Mouse (Mus musculus) limb, embryonic 14.5 days (tissue): ENCODE data around the gene Dclk3. TPM values are rescaled to one million over a fixed set of nuclear protein-coding genes. Genes with fewer than 3 reads are reported as not detected.

Experiments used
- ATAC-seq: fragments of 200-750 bp; cut with Nextera tagmentation; 2 replicates; pipeline ENCODE4 v1.8.0; 2017; ENCODE audit warnings: low read depth, moderate number of reproducible peaks, moderate TSS enrichment; ENCODE audit not compliant: low FRiP score
- DNase-seq: peaks from one replicate; pipeline ENCODE4 v3.0.0-alpha.2; 2015; ENCODE audit warnings: low spot score
- H3K27ac ChIP-seq: fragments of 300-500 bp; sonication (generic); replicated peaks from 2 replicates; pipeline ENCODE4 v1.5.1; 2014; ENCODE audit warnings: low read depth, mild to moderate bottlenecking, low read length, moderate library complexity, mixed read lengths
- H3K27me3 ChIP-seq: fragments of 300-500 bp; sonication (generic); 2 replicates; pipeline ENCODE4 v1.6.1; 2014; ENCODE audit warnings: low read length, mixed read lengths; ENCODE audit not compliant: control insufficient read depth, insufficient read depth
- H3K36me3 ChIP-seq: fragments of 300-500 bp; sonication (generic); 2 replicates; pipeline ENCODE4 v1.6.1; 2014; ENCODE audit warnings: mild to moderate bottlenecking, low read length, moderate library complexity, mixed read lengths; ENCODE audit not compliant: control insufficient read depth, insufficient read depth
- H3K4me1 ChIP-seq: fragments of 300-500 bp; sonication (generic); 2 replicates; pipeline ENCODE4 v1.6.1; 2014; ENCODE audit warnings: antibody characterized with exemption, low read length, mixed read lengths; ENCODE audit not compliant: control insufficient read depth, insufficient read depth
- H3K4me2 ChIP-seq: fragments of 300-500 bp; sonication (generic); replicated peaks from 2 replicates; pipeline ENCODE4 v1.6.1; 2014; ENCODE audit warnings: low read depth, mild to moderate bottlenecking, low read length, moderate library complexity; ENCODE audit not compliant: severe bottlenecking
- H3K4me3 ChIP-seq: fragments of 300-500 bp; sonication (generic); replicated peaks from 2 replicates; pipeline ENCODE4 v1.5.1; 2014; ENCODE audit warnings: low read length
- H3K9ac ChIP-seq: fragments of 300-500 bp; sonication (generic); 2 replicates; pipeline ENCODE4 v1.6.1; 2014; ENCODE audit warnings: mild to moderate bottlenecking, low read depth, low read length, moderate library complexity; ENCODE audit not compliant: severe bottlenecking
- H3K9me3 ChIP-seq: fragments of 300-500 bp; sonication (generic); 2 replicates; pipeline ENCODE4 v1.6.1; 2016; ENCODE audit warnings: low read length; ENCODE audit not compliant: control insufficient read depth
- POLR2A ChIP-seq: fragments of 200-500 bp; IDR thresholded peaks from 2 replicates; pipeline ENCODE4 v1.8.0; 2012; ENCODE audit warnings: inconsistent platforms, mild to moderate bottlenecking, moderate library complexity, borderline replicate concordance; ENCODE audit not compliant: insufficient read depth, insufficient read length; ENCODE audit errors: extremely low read depth
- WGBS: fragments of 180-500 bp; shearing (Covaris S2); extraction: QIAGEN DNeasy Blood & Tissue Kit; methylation state at CpG from one replicate; pipeline ENCODE4 v1.1.7; 2014; 5-methylcytosine and 5-hydroxymethylcytosine counted together
- polyA plus RNA-seq, 2 experiments: library from polyadenylated mRNA; depleted of rRNA in 1 of 2; stranded (reverse) in 1 of 2; unstranded in 1 of 2; fragments of >200 nt; fragmentation: Nextera tagmentation in 1 of 2; extraction: Ambion mirVana in 1 of 2; gene quantifications; 2 replicates each; pipeline versions ENCODE4 v1.2.1 to v1.2.3; 2012 to 2014

The Dclk3 gene
- polyA plus RNA-seq, 2 experiments = 0.41 to 0.74 TPM

GRCm38 (mm10) chr9:111481011-111481410 lies 42.1 kb downstream of the Dclk3 start:
- DNase-seq (no peak), ATAC-seq (no peak)
- no peaks in the 10 kb centered on the region for H3K9me3 ChIP-seq
- H3K4me2 ChIP-seq = no peak overlapping the region
- WGBS = 87% methylated on average over 3 of the region's 3 CpGs
- no peaks in the 10 kb centered on the region for H3K4me1 ChIP-seq
- TF ChIP-seq POLR2A = no peak
- no peak overlapping the region for H3K27ac ChIP-seq
- H3K36me3 ChIP-seq = no peaks in the 10 kb centered on the region
- no peak overlapping the region for H3K9ac ChIP-seq
- no peaks in the 10 kb centered on the region for H3K27me3 ChIP-seq
- no peak overlapping the region for H3K4me3 ChIP-seq

- no peak for ATAC-seq
Measured at GRCm38 (mm10) chr9:111486645-111487477, 48.0 kb downstream of the Dclk3 start.

GRCm38 (mm10) chr9:111490583-111490982 lies 51.7 kb downstream of the Dclk3 start:
- H3K27ac ChIP-seq = no peak overlapping the region
- DNase-seq (no peak), ATAC-seq (no peak)
- no peak overlapping the region for H3K9ac ChIP-seq
- H3K36me3 ChIP-seq = no peaks in the 10 kb centered on the region
- 8% methylated on average over 8 of the region's 8 CpGs for WGBS
- no peak overlapping the region for H3K4me2 ChIP-seq
- 0 out of 2 replicates have a peak, but pooled peaks cover 3% of the 10 kb centered on the region for H3K27me3 ChIP-seq
- no peak for TF ChIP-seq POLR2A
- no peak overlapping the region for H3K4me3 ChIP-seq
- no peaks in the 10 kb centered on the region for H3K4me1 ChIP-seq
- no peaks in the 10 kb centered on the region for H3K9me3 ChIP-seq

More at GRCm38 (mm10) chr9:111486645-111487477, 48.0 kb downstream of the Dclk3 start:
- H3K4me2 ChIP-seq = no peak overlapping the region
- no peaks in the 10 kb centered on the region for H3K9me3 ChIP-seq
- no peak for DNase-seq
- no peak for TF ChIP-seq POLR2A
- no peak overlapping the region for H3K4me3 ChIP-seq
- no peaks in the 10 kb centered on the region for H3K4me1 ChIP-seq
- no peak overlapping the region for H3K27ac ChIP-seq
- WGBS = 56% methylated on average over 10 of the region's 10 CpGs
- no peaks in the 10 kb centered on the region for H3K36me3 ChIP-seq
- H3K27me3 ChIP-seq = 0 out of 2 replicates have a peak, but pooled peaks cover 3% of the 10 kb centered on the region
- H3K9ac ChIP-seq = no peak overlapping the region

GRCm38 (mm10) chr9:111491280-111491679 lies 52.4 kb downstream of the Dclk3 start:
- no peak for TF ChIP-seq POLR2A
- no peaks in the 10 kb centered on the region for H3K9me3 ChIP-seq
- H3K27ac ChIP-seq = no peak overlapping the region
- H3K9ac ChIP-seq = no peak overlapping the region
- DNase-seq = no peak
- no peak for ATAC-seq
- 35% methylated on average over 4 of the region's 4 CpGs for WGBS
- no peak overlapping the region for H3K4me3 ChIP-seq
- H3K27me3 ChIP-seq = 0 out of 2 replicates have a peak, but pooled peaks cover 3% of the 10 kb centered on the region
- H3K4me1 ChIP-seq = no peaks in the 10 kb centered on the region
- H3K4me2 ChIP-seq = no peak overlapping the region
- no peaks in the 10 kb centered on the region for H3K36me3 ChIP-seq

- no peak for DNase-seq
- no peak for TF ChIP-seq POLR2A
- no peaks in the 10 kb centered on the region for H3K9me3 ChIP-seq
- no peak overlapping the region for H3K9ac ChIP-seq
- H3K36me3 ChIP-seq = no peaks in the 10 kb centered on the region
- no peaks in the 10 kb centered on the region for H3K4me1 ChIP-seq
- H3K4me2 ChIP-seq = no peak overlapping the region
- 0 out of 2 replicates have a peak, but pooled peaks cover 3% of the 10 kb centered on the region for H3K27me3 ChIP-seq
- no peak overlapping the region for H3K27ac ChIP-seq
- H3K4me3 ChIP-seq = no peak overlapping the region
- no peak for ATAC-seq
- WGBS = 35% methylated on average over 5 of the region's 5 CpGs
Measured at GRCm38 (mm10) chr9:111493490-111493889, 54.6 kb downstream of the Dclk3 start.
